Mouse (Mus musculus): ENCODE results near the gene Gm21987. TPM values are rescaled to one million over a fixed set of nuclear protein-coding genes. Genes with fewer than 3 reads are reported as not detected.

Gm21987 gene
- total RNA-seq (2014; rRNA removed), result not detected in 2 replicates
- polyA plus RNA-seq (2015; fragmentation: Nextera tagmentation; extraction: Ambion mirVana), result not detected in 2 replicates

GRCm38 (mm10) chr16:38346529-38347325, at the start of gene Gm21987, which contains the start of gene Cox17:
Gene Gm21987, plus strand, starts transcription at chr16:38347040.
Gene Cox17, plus strand, starts transcription at chr16:38346991.
- no peaks in the 10 kb centered on the region for H3K9me3 ChIP-seq (ENCODE audit: low read length)
- DNase-seq (ENCODE audit: low spot score), result peak; percentile 98
- TF ChIP-seq CTCF (IDR thresholded peaks at IDR 0.05), result no peak
- H3K4me1 ChIP-seq (ENCODE audit: insufficient read depth, low read length), result peaks cover 5% of the 10 kb centered on the region; the same call in 1 of the 2 replicates
- H3K4me2 ChIP-seq (ENCODE audit: low read depth, low read length, poor library complexity, severe bottlenecking), result peak within 1 kb of the TSS; percentile 82
- H3K4me3 ChIP-seq (ENCODE audit: low read depth, low read length), result peak within 1 kb of the TSS; percentile 84
- H3K27me3 ChIP-seq (ENCODE audit: insufficient read depth, low read length), result no peaks in the 10 kb centered on the region
- peak within 1 kb of the TSS; percentile 78 for H3K27ac ChIP-seq (ENCODE audit: low read depth, low read length)
- peaks cover 7% of the 10 kb centered on the region for H3K36me3 ChIP-seq (ENCODE audit: insufficient read depth, low read length)
- peak within 1 kb of the TSS; percentile 76 for H3K9ac ChIP-seq (replicated peaks; ENCODE audit: low read length, poor library complexity, severe bottlenecking)
- ATAC-seq (ENCODE audit: low FRiP score), result peak; percentile 95
- 3% methylated on average over 35 of the region's 35 CpGs for WGBS

- no peaks in the 10 kb centered on the region for H3K27me3 ChIP-seq (ENCODE audit: insufficient read depth, low read length)
- H3K9ac ChIP-seq (replicated peaks; ENCODE audit: low read length, poor library complexity, severe bottlenecking), result no peak overlapping the region
- H3K4me2 ChIP-seq (ENCODE audit: low read depth, low read length, poor library complexity, severe bottlenecking), result no peak overlapping the region
- H3K36me3 ChIP-seq (ENCODE audit: insufficient read depth, low read length), result no peaks in the 10 kb centered on the region
- H3K27ac ChIP-seq (ENCODE audit: low read depth, low read length), result no peak overlapping the region
- DNase-seq (ENCODE audit: low spot score), result no peak
- no peak for TF ChIP-seq CTCF (IDR thresholded peaks at IDR 0.05)
- H3K4me3 ChIP-seq (ENCODE audit: low read depth, low read length), result no peak overlapping the region
- 84% methylated on average over 6 of the region's 6 CpGs for WGBS
- ATAC-seq (ENCODE audit: low FRiP score), result no peak
- H3K4me1 ChIP-seq (ENCODE audit: insufficient read depth, low read length), result no peaks in the 10 kb centered on the region
- no peaks in the 10 kb centered on the region for H3K9me3 ChIP-seq (ENCODE audit: low read length)
Measured at GRCm38 (mm10) chr16:38298410-38298809, 48.4 kb upstream of the Gm21987 start.

GRCm38 (mm10) chr16:38302367-38302766, 44.5 kb upstream of the Gm21987 start:
- no peak for TF ChIP-seq CTCF (IDR thresholded peaks at IDR 0.05)
- DNase-seq (ENCODE audit: low spot score), result no peak
- no peaks in the 10 kb centered on the region for H3K36me3 ChIP-seq (ENCODE audit: insufficient read depth, low read length)
- no peak overlapping the region for H3K27ac ChIP-seq (ENCODE audit: low read depth, low read length)
- H3K4me3 ChIP-seq (ENCODE audit: low read depth, low read length), result no peak overlapping the region
- no peak overlapping the region for H3K9ac ChIP-seq (replicated peaks; ENCODE audit: low read length, poor library complexity, severe bottlenecking)
- no peaks in the 10 kb centered on the region for H3K9me3 ChIP-seq (ENCODE audit: low read length)
- H3K27me3 ChIP-seq (ENCODE audit: insufficient read depth, low read length), result no peaks in the 10 kb centered on the region
- H3K4me2 ChIP-seq (ENCODE audit: low read depth, low read length, poor library complexity, severe bottlenecking), result no peak overlapping the region
- no peaks in the 10 kb centered on the region for H3K4me1 ChIP-seq (ENCODE audit: insufficient read depth, low read length)
- WGBS, result 92% methylated on average over 13 of the region's 13 CpGs
- ATAC-seq (ENCODE audit: low FRiP score), result no peak

GRCm38 (mm10) chr16:38304460-38305194, 42.2 kb upstream of the Gm21987 start:
- 83% methylated on average over 17 of the region's 17 CpGs for WGBS
- no peak overlapping the region for H3K9ac ChIP-seq (replicated peaks; ENCODE audit: low read length, poor library complexity, severe bottlenecking)
- H3K36me3 ChIP-seq (ENCODE audit: insufficient read depth, low read length), result no peaks in the 10 kb centered on the region
- H3K27me3 ChIP-seq (ENCODE audit: insufficient read depth, low read length), result no peaks in the 10 kb centered on the region
- no peak for ATAC-seq (ENCODE audit: low FRiP score)
- no peak overlapping the region for H3K4me3 ChIP-seq (ENCODE audit: low read depth, low read length)
- no peak overlapping the region for H3K27ac ChIP-seq (ENCODE audit: low read depth, low read length)
- DNase-seq (ENCODE audit: low spot score), result no peak
- no peaks in the 10 kb centered on the region for H3K4me1 ChIP-seq (ENCODE audit: insufficient read depth, low read length)
- H3K4me2 ChIP-seq (ENCODE audit: low read depth, low read length, poor library complexity, severe bottlenecking), result no peak overlapping the region
- no peaks in the 10 kb centered on the region for H3K9me3 ChIP-seq (ENCODE audit: low read length)
- no peak for TF ChIP-seq CTCF (IDR thresholded peaks at IDR 0.05)

GRCm38 (mm10) chr16:38306571-38307220, 40.1 kb upstream of the Gm21987 start:
- WGBS, result 45% methylated on average over 18 of the region's 18 CpGs
- H3K4me2 ChIP-seq (ENCODE audit: low read depth, low read length, poor library complexity, severe bottlenecking), result no peak overlapping the region
- no peak overlapping the region for H3K4me3 ChIP-seq (ENCODE audit: low read depth, low read length)
- DNase-seq (ENCODE audit: low spot score) (no peak), ATAC-seq (ENCODE audit: low FRiP score) (peak; percentile 41; the same call in 1 of the 2 replicates)
- peak; percentile 57 for TF ChIP-seq CTCF (IDR thresholded peaks at IDR 0.05)
- no peaks in the 10 kb centered on the region for H3K36me3 ChIP-seq (ENCODE audit: insufficient read depth, low read length)
- H3K27me3 ChIP-seq (ENCODE audit: insufficient read depth, low read length), result no peaks in the 10 kb centered on the region
- no peak overlapping the region for H3K9ac ChIP-seq (replicated peaks; ENCODE audit: low read length, poor library complexity, severe bottlenecking)
- no peaks in the 10 kb centered on the region for H3K4me1 ChIP-seq (ENCODE audit: insufficient read depth, low read length)
- no peaks in the 10 kb centered on the region for H3K9me3 ChIP-seq (ENCODE audit: low read length)
- no peak overlapping the region for H3K27ac ChIP-seq (ENCODE audit: low read depth, low read length)

Measured in midbrain, postnatal 0 days (tissue).